Mouse (Mus musculus): ENCODE measurements around the gene Bicc1.

GRCm38 (mm10) chr10:71171414-71171813 is 11.9 kb upstream of the Bicc1 start:
- no peak; the same call in 1 of the 2 replicates for TF ChIP-seq CTCF (IDR thresholded peaks at IDR 0.05; ENCODE audit: low read depth, low read length)
- no peak for TF ChIP-seq POLR2A (IDR thresholded peaks at IDR 0.05; ENCODE audit: extremely low read depth, insufficient read depth, low read length)
